Mouse (Mus musculus): ENCODE measurements around the gene Ikbke.

Ikbke gene

GRCm38 (mm10) chr1:131279456-131279776, at the start of gene Ikbke:
Gene Ikbke, minus strand, starts transcription at chr1:131279606.
- DNase-seq (ENCODE audit: low read depth, low spot score), result no peak

GRCm38 (mm10) chr1:131329093-131329492, 49.7 kb upstream of the Ikbke start:
- peak; percentile 65 for DNase-seq (ENCODE audit: low read depth, low spot score)

- DNase-seq (ENCODE audit: low read depth, low spot score), result no peak
Measured at GRCm38 (mm10) chr1:131327167-131327566, 47.8 kb upstream of the Ikbke start.

- DNase-seq (ENCODE audit: low read depth, low spot score), result no peak
Measured at GRCm38 (mm10) chr1:131324816-131325463, 45.5 kb upstream of the Ikbke start.

- no peak for DNase-seq (ENCODE audit: low read depth, low spot score)
Measured at GRCm38 (mm10) chr1:131319598-131320330, 40.4 kb upstream of the Ikbke start.

- DNase-seq (ENCODE audit: low read depth, low spot score), result no peak
Measured at GRCm38 (mm10) chr1:131318397-131318796, 39.0 kb upstream of the Ikbke start.

GRCm38 (mm10) chr1:131317625-131318024, 38.2 kb upstream of the Ikbke start:
- no peak for DNase-seq (ENCODE audit: low read depth, low spot score)

- DNase-seq (ENCODE audit: low read depth, low spot score), result no peak
Measured at GRCm38 (mm10) chr1:131311284-131311683, 31.9 kb upstream of the Ikbke start.

- DNase-seq (ENCODE audit: low read depth, low spot score), result no peak
Measured at GRCm38 (mm10) chr1:131310237-131310818, 30.9 kb upstream of the Ikbke start.

GRCm38 (mm10) chr1:131300750-131301149, 21.3 kb upstream of the Ikbke start:
- DNase-seq (ENCODE audit: low read depth, low spot score), result no peak

GRCm38 (mm10) chr1:131299788-131300187, 20.4 kb upstream of the Ikbke start:
- no peak for DNase-seq (ENCODE audit: low read depth, low spot score)

GRCm38 (mm10) chr1:131299240-131299639, 19.8 kb upstream of the Ikbke start:
- no peak for DNase-seq (ENCODE audit: low read depth, low spot score)

- DNase-seq (ENCODE audit: low read depth, low spot score), result no peak
Measured at GRCm38 (mm10) chr1:131298171-131298570, 18.8 kb upstream of the Ikbke start.

GRCm38 (mm10) chr1:131296726-131297125, 17.3 kb upstream of the Ikbke start:
- DNase-seq (ENCODE audit: low read depth, low spot score), result no peak

- DNase-seq (ENCODE audit: low read depth, low spot score), result no peak
Measured at GRCm38 (mm10) chr1:131295200-131295599, 15.8 kb upstream of the Ikbke start.

- no peak for DNase-seq (ENCODE audit: low read depth, low spot score)
Measured at GRCm38 (mm10) chr1:131293922-131294250, 14.5 kb upstream of the Ikbke start.

GRCm38 (mm10) chr1:131293221-131293921, 14.0 kb upstream of the Ikbke start:
- no peak for DNase-seq (ENCODE audit: low read depth, low spot score)

GRCm38 (mm10) chr1:131290648-131291047, 11.2 kb upstream of the Ikbke start:
- peak; percentile 79 for DNase-seq (ENCODE audit: low read depth, low spot score)

GRCm38 (mm10) chr1:131288938-131289337, 9.5 kb upstream of the Ikbke start:
- no peak for DNase-seq (ENCODE audit: low read depth, low spot score)

GRCm38 (mm10) chr1:131287267-131287666, 7.9 kb upstream of the Ikbke start:
- DNase-seq (ENCODE audit: low read depth, low spot score), result no peak

- DNase-seq (ENCODE audit: low read depth, low spot score), result no peak
Measured at GRCm38 (mm10) chr1:131286803-131287202, 7.4 kb upstream of the Ikbke start.

GRCm38 (mm10) chr1:131284616-131285015, 5.2 kb upstream of the Ikbke start:
- no peak for DNase-seq (ENCODE audit: low read depth, low spot score)

GRCm38 (mm10) chr1:131284167-131284566, 4.8 kb upstream of the Ikbke start:
- DNase-seq (ENCODE audit: low read depth, low spot score), result no peak

Measured in ES-CJ7 (cell line).